Mouse (Mus musculus): Measurements from ENCODE around the gene Olfr917.

DNA sequence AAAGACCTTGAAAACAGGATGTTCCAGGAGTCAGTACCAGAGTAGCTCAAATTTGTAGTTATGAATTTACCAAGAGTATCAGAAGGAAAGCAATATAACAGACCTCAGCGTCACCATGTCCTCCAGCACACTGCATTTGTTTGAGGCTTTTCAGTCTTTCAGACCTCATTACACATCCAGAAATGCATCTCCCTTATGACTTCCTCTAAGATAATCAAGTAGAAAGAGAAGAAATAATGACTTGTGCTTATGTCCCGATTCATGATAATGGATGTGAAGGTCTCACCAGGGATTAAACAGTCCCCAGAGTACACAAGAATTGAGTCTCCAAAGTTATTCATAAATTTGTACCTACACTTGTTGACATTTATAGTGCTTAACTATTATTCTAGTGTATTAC is 8.9 kb upstream of the Olfr917 start, which contains the start of gene Olfr918:
- TF ChIP-seq CTCF (IDR thresholded peaks at IDR 0.05; ENCODE audit: low read depth, low read length) (no peak), POLR2A (IDR thresholded peaks at IDR 0.05; ENCODE audit: extremely low read depth, insufficient read depth, low read length) (no peak)

Measured in liver, adult 2 months (tissue).